Mouse (Mus musculus) intestine, embryonic 16.5 days (tissue): ENCODE results near the gene Gcgr. TPM values are rescaled to one million over a fixed set of nuclear protein-coding genes. Genes with fewer than 3 reads are reported as not detected.

Experiments used
- ATAC-seq: fragments of 200-750 bp; cut with Nextera tagmentation; 2 replicates; pipeline ENCODE4 v1.8.0; 2017; ENCODE audit warnings: moderate TSS enrichment, moderate library complexity
- H3K27ac ChIP-seq: fragments of 300-500 bp; sonication (generic); 2 replicates; pipeline ENCODE4 v1.5.1; 2014; ENCODE audit warnings: mild to moderate bottlenecking, low read length
- H3K27me3 ChIP-seq: fragments of 300-500 bp; sonication (generic); replicated peaks from 2 replicates; pipeline ENCODE4 v1.6.1; 2014; ENCODE audit warnings: low read length, control low read depth, mixed read lengths; ENCODE audit not compliant: control insufficient read depth, insufficient read depth
- H3K36me3 ChIP-seq: fragments of 300-500 bp; sonication (generic); 2 replicates; pipeline ENCODE4 v1.6.1; 2014; ENCODE audit warnings: low read length, control low read depth; ENCODE audit not compliant: control insufficient read depth, insufficient read depth
- H3K4me1 ChIP-seq: fragments of 300-500 bp; sonication (generic); 2 replicates; pipeline ENCODE4 v1.6.1; 2014; ENCODE audit warnings: low read length, control low read depth, mixed read lengths; ENCODE audit not compliant: control insufficient read depth, insufficient read depth
- H3K4me2 ChIP-seq: fragments of 300-500 bp; sonication (generic); 2 replicates; pipeline ENCODE4 v1.6.1; 2014; ENCODE audit warnings: low read depth, low read length, control low read depth
- H3K4me3 ChIP-seq: fragments of 300-500 bp; sonication (generic); 2 replicates; pipeline ENCODE4 v1.5.1; 2014; ENCODE audit warnings: mild to moderate bottlenecking, low read length
- H3K9ac ChIP-seq: fragments of 300-500 bp; sonication (generic); 2 replicates; pipeline ENCODE4 v1.6.1; 2014; ENCODE audit warnings: low read depth, low read length
- H3K9me3 ChIP-seq: fragments of 300-500 bp; sonication (generic); 2 replicates; pipeline ENCODE4 v1.6.1; 2016; ENCODE audit warnings: low read length, control low read depth; ENCODE audit not compliant: control insufficient read depth
- WGBS: fragments of 180-500 bp; shearing (Covaris S2); extraction: QIAGEN DNeasy Blood & Tissue Kit; methylation state at CpG from one replicate; pipeline ENCODE4 v1.1.7; 2014; 5-methylcytosine and 5-hydroxymethylcytosine counted together
- polyA plus RNA-seq: library from polyadenylated mRNA; unstranded; fragments of >200 nt; fragmentation: Nextera tagmentation; extraction: Ambion mirVana; gene quantifications from 2 replicates; pipeline ENCODE4 v1.2.1, GENCODE M21; 2015

Gcgr gene
- polyA plus RNA-seq, 1 experiment from 2014 or later = 0.76 TPM

GRCm38 (mm10) chr11:120492024-120492877 is 38.2 kb upstream of the Gcgr start:
- WGBS = under 1% methylated on average over 48 of the region's 48 CpGs
- peak overlapping the region; percentile 89 for H3K9ac ChIP-seq
- peak overlapping the region; percentile 92 for H3K27ac ChIP-seq
- H3K9me3 ChIP-seq = no peaks in the 10 kb centered on the region
- ATAC-seq = peak; percentile 36
- peaks cover 15% of the 10 kb centered on the region for H3K36me3 ChIP-seq
- no peaks in the 10 kb centered on the region for H3K27me3 ChIP-seq
- peak overlapping the region; percentile 84 for H3K4me2 ChIP-seq
- H3K4me3 ChIP-seq = peak overlapping the region; percentile 95
- H3K4me1 ChIP-seq = peaks cover 40% of the 10 kb centered on the region

- Histone ChIP-seq H3K4me2 (peak overlapping the region; percentile 84), H3K4me1 (peaks cover 40% of the 10 kb centered on the region), H3K27ac (peak overlapping the region; percentile 92), H3K4me3 (peak overlapping the region; percentile 95), H3K9ac (peak overlapping the region; percentile 89), H3K36me3 (peaks cover 13% of the 10 kb centered on the region), H3K9me3 (no peaks in the 10 kb centered on the region), H3K27me3 (no peaks in the 10 kb centered on the region)
- ATAC-seq = no peak
- 24% methylated on average over 3 of the region's 3 CpGs for WGBS
Observed at GRCm38 (mm10) chr11:120492878-120493203, 37.7 kb upstream of the Gcgr start.

GRCm38 (mm10) chr11:120493351-120493750 is 37.1 kb upstream of the Gcgr start:
- Histone ChIP-seq H3K9ac (peak overlapping the region; percentile 89), H3K4me2 (peak overlapping the region; percentile 84), H3K4me1 (peaks cover 40% of the 10 kb centered on the region), H3K36me3 (peaks cover 11% of the 10 kb centered on the region), H3K4me3 (peak overlapping the region; percentile 95), H3K27ac (peak overlapping the region; percentile 92), H3K9me3 (no peaks in the 10 kb centered on the region), H3K27me3 (no peaks in the 10 kb centered on the region)
- no peak for ATAC-seq
- 37% methylated on average over 3 of the region's 3 CpGs for WGBS

- Histone ChIP-seq H3K36me3 (peaks cover 11% of the 10 kb centered on the region), H3K4me2 (peak overlapping the region; percentile 84; the same call in 1 of the 2 replicates), H3K9me3 (no peaks in the 10 kb centered on the region), H3K27me3 (no peaks in the 10 kb centered on the region), H3K4me3 (no peak overlapping the region; the same call in 1 of the 2 replicates), H3K9ac (peak overlapping the region; percentile 44; the same call in 1 of the 2 replicates), H3K4me1 (peaks cover 36% of the 10 kb centered on the region), H3K27ac (no peak overlapping the region)
- no peak for ATAC-seq
- WGBS = 85% methylated on average over 3 of the region's 3 CpGs
Observed at GRCm38 (mm10) chr11:120493911-120494310, 36.6 kb upstream of the Gcgr start.

GRCm38 (mm10) chr11:120497436-120497835 is 33.1 kb upstream of the Gcgr start:
- WGBS = 95% methylated on average over 3 of the region's 3 CpGs
- peaks cover 10% of the 10 kb centered on the region for H3K36me3 ChIP-seq
- ATAC-seq = no peak
- H3K4me2 ChIP-seq = no peak overlapping the region
- no peak overlapping the region for H3K27ac ChIP-seq
- no peaks in the 10 kb centered on the region for H3K27me3 ChIP-seq
- H3K9me3 ChIP-seq = no peaks in the 10 kb centered on the region
- H3K9ac ChIP-seq = no peak overlapping the region
- H3K4me1 ChIP-seq = peaks cover 32% of the 10 kb centered on the region
- H3K4me3 ChIP-seq = no peak overlapping the region

- Histone ChIP-seq H3K9ac (no peak overlapping the region), H3K27me3 (no peaks in the 10 kb centered on the region), H3K4me1 (peaks cover 26% of the 10 kb centered on the region), H3K9me3 (no peaks in the 10 kb centered on the region), H3K36me3 (peaks cover 10% of the 10 kb centered on the region), H3K4me2 (no peak overlapping the region), H3K27ac (no peak overlapping the region), H3K4me3 (no peak overlapping the region)
- no peak for ATAC-seq
- WGBS = 90% methylated on average over 12 of the region's 12 CpGs
Observed at GRCm38 (mm10) chr11:120498226-120498625, 32.3 kb upstream of the Gcgr start.

GRCm38 (mm10) chr11:120498891-120499290 is 31.6 kb upstream of the Gcgr start:
- H3K4me3 ChIP-seq = no peak overlapping the region
- no peaks in the 10 kb centered on the region for H3K27me3 ChIP-seq
- H3K4me2 ChIP-seq = no peak overlapping the region
- H3K9me3 ChIP-seq = no peaks in the 10 kb centered on the region
- no peak overlapping the region for H3K9ac ChIP-seq
- peaks cover 20% of the 10 kb centered on the region for H3K4me1 ChIP-seq
- ATAC-seq = no peak
- H3K36me3 ChIP-seq = peaks cover 10% of the 10 kb centered on the region
- no peak overlapping the region for H3K27ac ChIP-seq
- WGBS = 79% methylated on average over 5 of the region's 5 CpGs

- H3K36me3 ChIP-seq = peaks cover 10% of the 10 kb centered on the region
- no peak overlapping the region for H3K9ac ChIP-seq
- H3K4me3 ChIP-seq = no peak overlapping the region
- ATAC-seq = peak; percentile 25; the same call in 1 of the 2 replicates
- no peaks in the 10 kb centered on the region for H3K27me3 ChIP-seq
- peak overlapping the region; percentile 64 for H3K27ac ChIP-seq
- 73% methylated on average over 6 of the region's 6 CpGs for WGBS
- H3K9me3 ChIP-seq = no peaks in the 10 kb centered on the region
- no peak overlapping the region for H3K4me2 ChIP-seq
- peaks cover 17% of the 10 kb centered on the region for H3K4me1 ChIP-seq
Observed at GRCm38 (mm10) chr11:120499894-120500293, 30.6 kb upstream of the Gcgr start.

GRCm38 (mm10) chr11:120500357-120500756 is 30.1 kb upstream of the Gcgr start:
- peak; percentile 89 for ATAC-seq
- Histone ChIP-seq H3K4me2 (peak overlapping the region; percentile 9; the same call in 1 of the 2 replicates), H3K36me3 (peaks cover 10% of the 10 kb centered on the region), H3K27ac (peak overlapping the region; percentile 64), H3K9me3 (no peaks in the 10 kb centered on the region), H3K27me3 (no peaks in the 10 kb centered on the region), H3K9ac (peak overlapping the region; percentile 48; the same call in 1 of the 2 replicates), H3K4me1 (peaks cover 17% of the 10 kb centered on the region), H3K4me3 (no peak overlapping the region)
- 15% methylated on average over 3 of the region's 3 CpGs for WGBS
